Mouse (Mus musculus) liver, adult 2 months (tissue): ENCODE results near the gene Abca3.

Experiments
- CTCF ChIP-seq: fragments of 200-500 bp; IDR thresholded peaks from 2 replicates; pipeline ENCODE4 v1.5.1; 2011; ENCODE audit warnings: low read depth, low read length, control low read depth
- POLR2A ChIP-seq: fragments of 200-500 bp; IDR thresholded peaks from 2 replicates; pipeline ENCODE4 v1.6.1; 2011; ENCODE audit warnings: low read length, control low read depth; ENCODE audit not compliant: insufficient read depth; ENCODE audit errors: extremely low read depth

DNA sequence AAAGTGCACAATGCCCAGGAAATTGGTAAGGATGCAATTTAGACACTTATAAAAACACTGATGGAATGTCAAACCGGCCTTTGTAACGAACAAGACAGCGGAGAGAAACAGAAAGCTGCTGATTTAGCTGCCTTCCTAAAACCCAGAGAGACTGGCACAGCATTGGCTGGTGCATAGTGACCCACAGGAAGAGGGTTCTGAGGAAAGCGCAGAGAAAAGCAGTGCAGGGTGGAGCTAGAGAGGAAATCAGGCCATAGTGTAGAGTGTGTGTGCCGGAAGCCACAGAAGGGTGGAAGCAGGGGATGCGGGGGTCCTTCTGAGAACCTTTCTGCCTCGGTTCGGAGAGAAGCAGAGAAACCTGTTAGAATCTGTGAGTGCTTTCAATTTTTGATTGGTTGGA, 7.1 kb upstream of the Abca3 start:
- TF ChIP-seq CTCF (no peak), POLR2A (no peak)
